Mouse (Mus musculus): ENCODE data around the gene Itpkc.

Itpkc gene

GRCm38 (mm10) chr7:27165007-27165655, 63.3 kb downstream of the Itpkc start:
- in situ Hi-C loops (cut with MboI): no loop called here

GRCm38 (mm10) chr7:27164112-27164947, 64.1 kb downstream of the Itpkc start:
- in situ Hi-C loops (cut with MboI): no loop called here

GRCm38 (mm10) chr7:27163450-27163805, 65.0 kb downstream of the Itpkc start:
- in situ Hi-C loops (cut with MboI): no loop called here

- in situ Hi-C loops (cut with MboI): no loop called here
Observed at GRCm38 (mm10) chr7:27162780-27163449, 65.5 kb downstream of the Itpkc start.

- in situ Hi-C loops (cut with MboI): no loop called here
Observed at GRCm38 (mm10) chr7:27161744-27162143, 66.7 kb downstream of the Itpkc start.

GRCm38 (mm10) chr7:27160921-27161320, 67.5 kb downstream of the Itpkc start:
- in situ Hi-C loops (cut with MboI): no loop called here

GRCm38 (mm10) chr7:27159882-27160281, 68.6 kb downstream of the Itpkc start:
- in situ Hi-C loops (cut with MboI): loop anchor here (5.0 to 10.0 kb wide), 2 partner anchors 32 to 75 kb away; partner anchors contain the start of gene Coq8b

- in situ Hi-C loops (cut with MboI): loop anchor here (5.0 to 10.0 kb wide), 2 partner anchors 33 to 76 kb away; partner anchors contain the start of gene Coq8b
Observed at GRCm38 (mm10) chr7:27159256-27159655, 69.2 kb downstream of the Itpkc start.

- in situ Hi-C loops (cut with MboI): loop anchor here (5.0 to 10.0 kb wide), 2 partner anchors 34 to 77 kb away; partner anchors contain the start of gene Coq8b
Observed at GRCm38 (mm10) chr7:27158171-27158570, 70.3 kb downstream of the Itpkc start.
